Mouse (Mus musculus) kidney, postnatal 36 days (tissue): ENCODE data around the gene Prkn.

Experiments
- DNase-seq, 2 experiments: peaks; one replicate each; pipeline ENCODE4 v3.0.0; 2021 to 2022; ENCODE audit warnings: mixed read lengths in 2 of 2

Gene Prkn

GRCm38 (mm10) chr17:10840148-10840707 lies at the start of gene Prkn, which contains the start of gene Pacrg:
Gene Prkn, plus strand, starts transcription at chr17:10840384.
Gene Pacrg, minus strand, starts transcription at chr17:10840311.
- peak; percentile 99 for DNase-seq

- DNase-seq: no peak
Observed at GRCm38 (mm10) chr17:10791661-10792060, 48.5 kb upstream of the Prkn start.

GRCm38 (mm10) chr17:10806692-10807091 lies 33.5 kb upstream of the Prkn start:
- DNase-seq: no peak

GRCm38 (mm10) chr17:10807261-10807998 lies 32.8 kb upstream of the Prkn start:
- no peak for DNase-seq

GRCm38 (mm10) chr17:10808571-10808970 lies 31.6 kb upstream of the Prkn start:
- DNase-seq: no peak

- no peak for DNase-seq
Observed at GRCm38 (mm10) chr17:10818971-10819370, 21.2 kb upstream of the Prkn start.

- peak; percentile 72 to 75 for DNase-seq
Observed at GRCm38 (mm10) chr17:10840731-10841201, 582 bp downstream of the Prkn start.

- no peak for DNase-seq
Observed at GRCm38 (mm10) chr17:10854207-10854606, 14.0 kb downstream of the Prkn start.

GRCm38 (mm10) chr17:10874208-10875187 lies 34.3 kb downstream of the Prkn start:
- no peak for DNase-seq

- no peak for DNase-seq
Observed at GRCm38 (mm10) chr17:10878986-10879385, 38.8 kb downstream of the Prkn start.

GRCm38 (mm10) chr17:10882260-10882659 lies 42.1 kb downstream of the Prkn start:
- no peak for DNase-seq

GRCm38 (mm10) chr17:10887924-10888323 lies 47.7 kb downstream of the Prkn start:
- no peak for DNase-seq

- DNase-seq: no peak
Observed at GRCm38 (mm10) chr17:10901686-10902228, 61.6 kb downstream of the Prkn start.

GRCm38 (mm10) chr17:10936698-10937097 lies 96.5 kb downstream of the Prkn start:
- no peak for DNase-seq

GRCm38 (mm10) chr17:10937844-10938243 lies 97.7 kb downstream of the Prkn start:
- no peak for DNase-seq

GRCm38 (mm10) chr17:10938755-10939154 lies 98.6 kb downstream of the Prkn start:
- DNase-seq: no peak

GRCm38 (mm10) chr17:10946552-10946951 lies 106.4 kb downstream of the Prkn start:
- DNase-seq: no peak

GRCm38 (mm10) chr17:10947614-10948013 lies 107.4 kb downstream of the Prkn start:
- DNase-seq: no peak

- no peak for DNase-seq
Observed at GRCm38 (mm10) chr17:10959066-10959864, 119.1 kb downstream of the Prkn start.

GRCm38 (mm10) chr17:10962151-10962550 lies 122.0 kb downstream of the Prkn start:
- no peak for DNase-seq

GRCm38 (mm10) chr17:10982136-10982535 lies 142.0 kb downstream of the Prkn start:
- no peak for DNase-seq

GRCm38 (mm10) chr17:10987040-10987439 lies 146.9 kb downstream of the Prkn start:
- DNase-seq: no peak
